Mouse (Mus musculus): Measurements from ENCODE around the gene Zfp933. TPM values are rescaled to one million over a fixed set of nuclear protein-coding genes. Genes with fewer than 3 reads are reported as not detected.
"Not testable (repeated sequence)": the region's sequence is repeated elsewhere in the genome, so short reads cannot be mapped to it uniquely, and the experiment has no call there.

Zfp933 gene
- polyA plus RNA-seq, 1 experiment from 2014 or later: 4.7 TPM

GRCm38 (mm10) chr4:147878537-147878936, 30.4 kb upstream of the Zfp933 start:
- peaks cover 4% of the 10 kb centered on the region; the same call in 1 of the 2 replicates for H3K4me1 ChIP-seq
- H3K9me3 ChIP-seq: no peaks in the 10 kb centered on the region
- 93% methylated on average over 9 of the region's 9 CpGs for WGBS
- no peak for DNase-seq (ENCODE audit: low spot score)
- H3K27me3 ChIP-seq (ENCODE audit: insufficient read depth, poor library complexity, severe bottlenecking): no peaks in the 10 kb centered on the region
- H3K4me3 ChIP-seq: no peak overlapping the region
- no peak overlapping the region for H3K27ac ChIP-seq
- peaks cover 97% of the 10 kb centered on the region for H3K36me3 ChIP-seq

DNA sequence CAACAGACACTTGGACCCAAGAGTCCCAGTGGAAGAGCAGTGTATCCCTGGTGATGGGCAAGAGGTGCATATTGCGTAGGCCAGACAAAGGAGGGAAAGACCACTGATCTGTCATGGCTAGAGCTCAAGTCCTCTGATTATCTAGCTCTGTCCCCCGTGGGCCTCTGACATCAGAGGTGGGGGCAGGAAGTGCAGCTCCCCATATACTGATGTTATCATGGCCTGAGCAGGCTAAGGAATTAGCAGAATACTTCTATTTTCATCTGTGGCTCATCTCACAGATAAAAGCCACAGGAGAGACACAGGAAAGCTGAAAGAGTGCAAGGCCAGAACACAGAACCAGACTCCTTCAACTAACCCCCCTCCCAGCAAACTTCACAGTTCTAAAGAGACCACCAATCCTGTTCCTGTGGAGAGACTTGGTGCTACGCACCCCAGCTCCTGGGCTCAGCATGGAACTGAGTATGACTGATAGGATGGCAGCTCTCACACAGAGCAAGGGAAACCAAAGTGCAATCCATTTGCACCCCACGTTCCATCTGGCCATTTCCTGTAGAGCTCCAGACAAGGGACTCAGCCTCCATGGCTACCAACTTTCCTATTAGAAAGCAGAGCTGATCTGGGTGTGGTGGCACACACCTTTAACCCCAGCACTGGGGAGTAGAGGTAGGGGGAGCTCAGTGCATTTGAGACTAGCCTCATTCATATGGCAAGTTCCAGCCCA, 27.8 kb upstream of the Zfp933 start:
- no peaks in the 10 kb centered on the region for H3K27me3 ChIP-seq (ENCODE audit: insufficient read depth, poor library complexity, severe bottlenecking)
- no peak overlapping the region for H3K4me3 ChIP-seq
- peaks cover 97% of the 10 kb centered on the region for H3K36me3 ChIP-seq
- DNase-seq (ENCODE audit: low spot score): no peak
- no peaks in the 10 kb centered on the region for H3K9me3 ChIP-seq
- peaks cover 4% of the 10 kb centered on the region; the same call in 1 of the 2 replicates for H3K4me1 ChIP-seq
- no peak overlapping the region for H3K27ac ChIP-seq
- WGBS: 83% methylated on average over 4 of the region's 4 CpGs

DNA sequence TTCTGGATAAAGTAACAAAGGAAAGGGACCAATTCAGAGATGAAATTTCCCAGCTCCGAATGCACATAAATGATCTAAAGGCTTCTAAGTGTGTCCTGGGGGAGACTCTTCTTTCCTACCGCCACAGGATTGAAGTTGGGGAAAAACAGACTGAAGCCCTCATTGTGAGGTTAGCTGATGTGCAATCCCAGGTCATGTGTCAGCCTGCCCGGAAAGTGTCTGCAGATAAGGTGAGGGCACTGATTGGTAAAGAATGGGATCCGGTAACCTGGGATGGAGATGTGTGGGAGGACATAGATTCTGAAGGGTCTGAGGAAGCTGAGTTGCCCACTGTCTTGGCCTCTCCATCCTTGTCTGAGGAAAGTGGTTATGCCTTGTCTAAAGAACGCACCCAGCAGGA, 21.1 kb upstream of the Zfp933 start:
- no peak for DNase-seq (ENCODE audit: low spot score)
- WGBS: 4% methylated on average over 5 of the region's 5 CpGs
- Histone ChIP-seq H3K36me3 (peaks cover 54% of the 10 kb centered on the region), H3K27me3 (ENCODE audit: insufficient read depth, poor library complexity, severe bottlenecking) (no peaks in the 10 kb centered on the region), H3K4me3 (peak overlapping the region; percentile 89), H3K4me1 (peaks cover 27% of the 10 kb centered on the region), H3K9me3 (no peaks in the 10 kb centered on the region), H3K27ac (peak overlapping the region; percentile 81)

- under 1% methylated on average over 30 of the region's 30 CpGs for WGBS
- no peaks in the 10 kb centered on the region for H3K27me3 ChIP-seq (ENCODE audit: insufficient read depth, poor library complexity, severe bottlenecking)
- H3K4me3 ChIP-seq: peak within 1 kb of the TSS; percentile 89
- peaks cover 53% of the 10 kb centered on the region for H3K36me3 ChIP-seq
- peak; percentile 99 for DNase-seq (ENCODE audit: low spot score)
- no peaks in the 10 kb centered on the region for H3K9me3 ChIP-seq
- H3K27ac ChIP-seq: peak within 1 kb of the TSS; percentile 85
- peaks cover 27% of the 10 kb centered on the region for H3K4me1 ChIP-seq
These were observed 20.4 kb upstream of the Zfp933 start, which contains the start of the genes Miip and Fv1 for GRCm38 (mm10) chr4:147868450-147869031. TSS of gene Miip (minus strand) at chr4:147868816. TSS of gene Fv1 (plus strand) at chr4:147868979.

DNA sequence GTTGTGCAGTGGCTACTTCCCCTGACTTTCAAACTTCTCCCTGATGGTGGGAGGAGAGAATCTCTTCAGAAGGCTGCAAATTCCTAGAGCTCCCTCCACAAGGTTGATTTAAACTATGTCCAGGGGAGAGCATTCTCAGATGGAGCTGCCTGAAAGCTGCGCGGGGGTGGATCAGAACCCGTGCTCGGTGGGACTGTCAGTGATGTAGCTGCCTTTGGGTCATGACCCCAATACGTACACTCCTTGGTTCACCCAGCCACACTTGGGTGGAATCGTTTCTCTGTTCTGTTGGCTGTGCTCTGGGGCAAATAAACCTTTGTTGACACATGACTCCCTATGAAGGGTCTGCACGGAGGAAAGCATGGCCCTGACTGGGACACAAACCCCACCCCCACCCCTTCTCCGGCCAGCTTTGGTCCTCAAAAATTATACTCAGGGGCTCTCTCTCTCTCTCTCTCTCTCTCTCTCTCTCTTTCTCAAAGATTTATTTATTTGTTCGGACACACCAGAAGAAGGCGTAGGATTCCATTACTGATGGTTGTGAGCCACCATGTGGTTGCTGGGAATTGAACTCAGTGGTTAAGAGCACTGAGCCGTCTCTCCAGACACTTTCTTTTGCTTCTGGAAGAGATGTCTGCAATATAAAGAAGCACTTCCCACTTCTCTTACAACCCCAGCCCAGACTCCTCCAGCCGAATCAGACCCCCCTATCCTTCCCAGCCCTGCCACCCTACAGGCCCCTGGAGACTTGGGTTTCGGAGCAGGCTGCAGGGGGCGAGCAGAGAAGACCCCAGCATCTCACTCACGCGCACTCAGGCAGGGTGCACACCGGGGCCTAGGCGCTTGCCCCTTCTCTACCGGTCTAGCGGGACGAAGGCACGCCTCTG, 19.6 kb upstream of the Zfp933 start:
- H3K4me1 ChIP-seq: peaks cover 27% of the 10 kb centered on the region
- H3K4me3 ChIP-seq: peak overlapping the region; percentile 89
- H3K27me3 ChIP-seq (ENCODE audit: insufficient read depth, poor library complexity, severe bottlenecking): no peaks in the 10 kb centered on the region
- H3K9me3 ChIP-seq: no peaks in the 10 kb centered on the region
- 11% methylated on average over 22 of the region's 22 CpGs for WGBS
- peaks cover 53% of the 10 kb centered on the region for H3K36me3 ChIP-seq
- DNase-seq (ENCODE audit: low spot score): no peak
- H3K27ac ChIP-seq: peak overlapping the region; percentile 85

GRCm38 (mm10) chr4:147866793-147867192, 18.6 kb upstream of the Zfp933 start:
- H3K36me3 ChIP-seq: peaks cover 53% of the 10 kb centered on the region
- not testable (repeated sequence) for DNase-seq (ENCODE audit: low spot score)
- WGBS: 44% methylated on average over 3 of the region's 3 CpGs

GRCm38 (mm10) chr4:147866056-147866455, 17.9 kb upstream of the Zfp933 start:
- WGBS: 96% methylated on average over 9 of the region's 9 CpGs
- Histone ChIP-seq H3K27me3 (ENCODE audit: insufficient read depth, poor library complexity, severe bottlenecking) (no peaks in the 10 kb centered on the region), H3K36me3 (peaks cover 53% of the 10 kb centered on the region)

More at GRCm38 (mm10) chr4:147866793-147867192, 18.6 kb upstream of the Zfp933 start:
- H3K27me3 ChIP-seq (ENCODE audit: insufficient read depth, poor library complexity, severe bottlenecking); H3K27ac ChIP-seq; H3K4me3 ChIP-seq; H3K9me3 ChIP-seq: not testable (repeated sequence)
- H3K4me1 ChIP-seq: peaks cover 27% of the 10 kb centered on the region

DNA sequence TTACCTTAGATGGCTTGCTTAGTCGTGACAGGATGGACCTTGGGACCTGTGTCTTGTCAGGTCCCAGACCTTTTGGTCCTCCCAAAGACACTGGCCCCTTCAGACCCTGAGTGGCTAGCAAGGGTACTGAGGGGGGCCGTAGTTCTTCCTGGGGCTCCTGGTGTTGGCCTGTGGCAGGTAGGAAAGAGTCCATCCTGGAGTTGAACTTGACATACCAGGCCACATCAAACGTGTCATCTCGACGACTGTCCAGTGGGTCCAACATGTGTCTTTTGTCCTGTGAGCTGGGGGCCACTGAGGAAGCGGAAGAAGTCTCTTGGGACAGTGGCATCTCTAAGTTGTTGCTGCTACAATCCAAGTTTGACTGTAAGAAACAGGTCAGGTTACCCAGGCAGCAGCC, 17.5 kb upstream of the Zfp933 start:
- Histone ChIP-seq H3K4me1 (peaks cover 27% of the 10 kb centered on the region), H3K27me3 (ENCODE audit: insufficient read depth, poor library complexity, severe bottlenecking) (no peaks in the 10 kb centered on the region), H3K4me3 (no peak overlapping the region), H3K27ac (no peak overlapping the region), H3K9me3 (no peaks in the 10 kb centered on the region), H3K36me3 (peaks cover 55% of the 10 kb centered on the region)
- 91% methylated on average over 6 of the region's 6 CpGs for WGBS
- no peak for DNase-seq (ENCODE audit: low spot score)

More at GRCm38 (mm10) chr4:147866056-147866455, 17.9 kb upstream of the Zfp933 start:
- no peak for DNase-seq (ENCODE audit: low spot score)
- Histone ChIP-seq H3K9me3 (no peaks in the 10 kb centered on the region), H3K27ac (no peak overlapping the region), H3K4me1 (peaks cover 27% of the 10 kb centered on the region), H3K4me3 (no peak overlapping the region)

GRCm38 (mm10) chr4:147862051-147862450, 13.9 kb upstream of the Zfp933 start:
- H3K9me3 ChIP-seq: no peaks in the 10 kb centered on the region
- 86% methylated on average over 3 of the region's 3 CpGs for WGBS
- H3K27me3 ChIP-seq (ENCODE audit: insufficient read depth, poor library complexity, severe bottlenecking): no peaks in the 10 kb centered on the region
- DNase-seq (ENCODE audit: low spot score): no peak
- H3K4me1 ChIP-seq: peaks cover 6% of the 10 kb centered on the region
- H3K27ac ChIP-seq: no peak overlapping the region
- H3K4me3 ChIP-seq: no peak overlapping the region
- peaks cover 61% of the 10 kb centered on the region for H3K36me3 ChIP-seq

DNA sequence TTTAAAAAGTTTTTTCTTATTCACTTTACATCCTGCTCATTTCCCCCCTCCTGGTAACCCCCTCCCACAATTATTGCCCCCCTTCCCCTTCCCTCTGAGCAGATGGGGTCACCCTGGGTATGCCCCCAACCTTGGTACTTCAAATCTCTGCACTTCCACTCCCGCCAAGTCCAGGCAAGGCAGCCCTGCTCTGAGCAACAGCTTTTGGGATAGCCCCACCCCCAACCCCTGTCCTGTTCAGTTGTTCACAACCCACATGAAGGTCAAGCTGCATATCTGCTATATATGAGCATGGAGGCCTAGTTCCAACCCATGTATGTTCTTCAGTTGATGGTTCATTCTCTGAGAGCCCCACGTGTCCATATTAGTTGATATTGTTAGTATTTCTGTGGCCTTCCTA, 2.6 kb upstream of the Zfp933 start:
- peaks cover 11% of the 10 kb centered on the region for H3K4me1 ChIP-seq

GRCm38 (mm10) chr4:147848584-147848991, 422 bp upstream of the Zfp933 start:
- WGBS: 8% methylated on average over 4 of the region's 4 CpGs
- H3K27ac ChIP-seq: peak overlapping the region; percentile 88

More for the DNA sequence above, 2.6 kb upstream of the Zfp933 start:
- Histone ChIP-seq H3K36me3 (0 out of 2 replicates have a peak, but pooled peaks cover 2% of the 10 kb centered on the region), H3K4me3 (no peak overlapping the region), H3K27ac (no peak overlapping the region), H3K27me3 (ENCODE audit: insufficient read depth, poor library complexity, severe bottlenecking) (no peaks in the 10 kb centered on the region), H3K9me3 (no peaks in the 10 kb centered on the region)
- 62% methylated on average over 2 of the region's 2 CpGs for WGBS
- peak; percentile 70 for DNase-seq (ENCODE audit: low spot score)

GRCm38 (mm10) chr4:147842871-147843270, 5.3 kb downstream of the Zfp933 start:
- peaks cover 5% of the 10 kb centered on the region for H3K4me1 ChIP-seq
- H3K4me3 ChIP-seq: no peak overlapping the region
- WGBS: 92% methylated on average over 3 of the region's 3 CpGs
- peaks cover 49% of the 10 kb centered on the region for H3K36me3 ChIP-seq
- peaks cover 6% of the 10 kb centered on the region; the same call in 1 of the 2 replicates for H3K9me3 ChIP-seq
- no peak overlapping the region for H3K27ac ChIP-seq
- no peaks in the 10 kb centered on the region for H3K27me3 ChIP-seq (ENCODE audit: insufficient read depth, poor library complexity, severe bottlenecking)
- DNase-seq (ENCODE audit: low spot score): no peak

More at GRCm38 (mm10) chr4:147848584-147848991, 422 bp upstream of the Zfp933 start:
- peaks cover 17% of the 10 kb centered on the region for H3K36me3 ChIP-seq
- H3K9me3 ChIP-seq: no peaks in the 10 kb centered on the region
- no peak for DNase-seq (ENCODE audit: low spot score)
- H3K4me1 ChIP-seq: peaks cover 11% of the 10 kb centered on the region
- H3K27me3 ChIP-seq (ENCODE audit: insufficient read depth, poor library complexity, severe bottlenecking): no peaks in the 10 kb centered on the region
- peak overlapping the region; percentile 86 for H3K4me3 ChIP-seq

Measured in heart, embryonic 10.5 days (tissue).